ENCODE assay signal across 17 mouse cellular contexts in the genomic region with DNA sequence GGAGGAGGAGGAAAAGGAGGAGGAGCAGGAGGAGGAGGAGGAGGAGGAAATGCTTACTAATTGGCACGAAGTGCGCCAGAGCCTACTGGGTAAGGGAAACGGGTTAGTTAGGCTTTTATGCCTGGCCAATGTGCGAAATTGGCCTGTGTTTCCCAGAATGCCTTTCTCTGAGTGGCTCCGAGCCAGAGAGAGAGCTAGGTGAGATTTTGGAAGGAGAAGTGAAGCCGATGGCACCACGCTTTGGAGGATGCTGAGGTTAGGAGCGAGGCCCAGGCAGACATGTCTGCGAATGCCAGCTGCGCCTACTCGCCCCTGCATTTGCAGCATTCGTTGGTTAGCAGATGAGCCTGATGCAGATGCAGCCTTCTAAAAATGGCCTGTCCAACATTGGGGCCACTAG. TPM values are rescaled to one million over a fixed set of nuclear protein-coding genes. Genes with fewer than 3 reads are reported as not detected.
A peak's percentile ranks its signal among the peaks of the same experiment; 100 is the strongest.
DNase-seq lines count a peak whose midpoint lies in the region; ATAC-seq and TF ChIP-seq lines count a peak whose summit lies in the region.
"Had no signal": no experiment of that assay in that cellular context is flagged by ENCODE, and none has a peak within 500 bp of the region (broad histone marks: within the 10 kb centered on the region; RNA-seq: fewer than 3 reads in every experiment).

No protein-coding gene starts in this region.

- WGBS in lung, postnatal 0 days: 89% methylated on average over 12 of the region's 12 CpGs

- no peaks in the 10 kb centered on the region for H3K27me3 ChIP-seq in E14TG2a.4 (ENCODE audit: insufficient read depth, low read length)
- H3K27me3 ChIP-seq in lung, postnatal 0 days (replicated peaks; ENCODE audit: insufficient read depth, low read length): no peaks in the 10 kb centered on the region

- peaks cover 21% of the 10 kb centered on the region for H3K4me1 ChIP-seq in E14TG2a.4 (replicated peaks; ENCODE audit: low read depth, low read length)
- H3K4me1 ChIP-seq in lung, postnatal 0 days (ENCODE audit: insufficient read depth, low read depth, low read length): no peaks in the 10 kb centered on the region

- H3K4me2 ChIP-seq in lung, postnatal 0 days (replicated peaks; ENCODE audit: low read depth, low read length): no peak overlapping the region

- H3K27ac ChIP-seq in lung, postnatal 0 days (ENCODE audit: low read length): no peak overlapping the region

- peak overlapping the region; percentile 29; the same call in 1 of the 2 replicates for H3K4me3 ChIP-seq in E14TG2a.4 (replicated peaks; ENCODE audit: low read length)
- no peak overlapping the region for H3K4me3 ChIP-seq in lung, postnatal 0 days (ENCODE audit: low read depth, low read length)

- TF ChIP-seq CTCF in E14TG2a.4 (conservative IDR thresholded peaks at IDR 0.05; ENCODE audit: low read length): no peak
- TF ChIP-seq CTCF in lung, postnatal 0 days (IDR thresholded peaks at IDR 0.05): no peak

- H3K36me3 ChIP-seq in E14TG2a.4 (ENCODE audit: insufficient read depth, low read length): no peaks in the 10 kb centered on the region
- no peaks in the 10 kb centered on the region for H3K36me3 ChIP-seq in lung, postnatal 0 days (ENCODE audit: insufficient read depth, low read length)

- no peak for TF ChIP-seq EP300 in lung, postnatal 0 days (IDR thresholded peaks at IDR 0.05)

- DNase-seq in frontal cortex, adult 2 months (ENCODE audit: extremely low spot score in 1 of 2, low spot score in 1 of 2): peak; percentile 26 to 71
- DNase-seq in frontal cortex, postnatal 10 days (ENCODE audit: low spot score in 2 of 2): no peak
- peak; percentile 82 to 83 for DNase-seq in cerebellum, postnatal 10 days
- DNase-seq in left cerebral cortex, adult 8-10 months (ENCODE audit: low spot score in 2 of 2): peak; percentile 24 to 63
- no peak for DNase-seq in T-cell, adult 2 months (ENCODE audit: low spot score)
- no peak for DNase-seq in lung, postnatal 0 days (ENCODE audit: low spot score)
- DNase-seq in spleen, adult 12 weeks (ENCODE audit: low spot score): no peak
- DNase-seq: adrenal gland, adult 2 months; heart, postnatal 4 days; thymus, postnatal 36 days had no signal

- no peak overlapping the region for H3K9ac ChIP-seq in lung, postnatal 0 days (replicated peaks; ENCODE audit: low read depth)

- H3K9me3 ChIP-seq in E14TG2a.4 (ENCODE audit: low read length): no peaks in the 10 kb centered on the region
- no peaks in the 10 kb centered on the region for H3K9me3 ChIP-seq in lung, postnatal 0 days (ENCODE audit: low read length)

- ATAC-seq in lung, postnatal 0 days: no peak
- ATAC-seq: intestine, postnatal 0 days had no signal

RNA-seq across cellular contexts. Expression of a gene that starts 18.2 kb away (rescaled TPM):
- 0.26 and 0.40 TPM in 2 replicates for polyA plus RNA-seq in frontal cortex, adult 2 months (2012; rRNA removed)
- under 1 TPM; 0.13 to 0.72 (median 0.19) TPM for total RNA-seq in left cerebral cortex, adult 8-10 months (2022)
- 1.1 and 1.7 TPM in 2 replicates for polyA plus RNA-seq in lung, postnatal 0 days (2015; fragmentation: Nextera tagmentation; extraction: Ambion mirVana)
- total RNA-seq: gastrocnemius, adult 18-20 months had no signal

RNA-seq across cellular contexts. Expression of a gene that starts 56.3 kb away (rescaled TPM):
- polyA plus RNA-seq in frontal cortex, adult 2 months (2012; rRNA removed): 0.16 TPM in 1 of 2 replicates, not detected in the other
- total RNA-seq in left cerebral cortex, adult 8-10 months (2022): not detected
- 0.12 and 0.43 TPM in 2 replicates for polyA plus RNA-seq in lung, postnatal 0 days (2015; fragmentation: Nextera tagmentation; extraction: Ambion mirVana)
- total RNA-seq: adrenal gland, adult 2 months; gastrocnemius, adult 18-20 months; left cerebral cortex, postnatal 10 days; megakaryocyte progenitor cell, adult 5-6 weeks; monocyte, adult 5-6 weeks had no signal
- polyA plus RNA-seq: adrenal gland, adult 2 months; embryonic facial prominence, embryonic 14.5 days had no signal

Comparison
In these comparisons a context has a peak if more than half of its experiments do, and no peak if none do; other contexts are left out.
1. DNase-seq: peak in frontal cortex, adult 2 months (2 of 2), cerebellum, postnatal 10 days (2 of 2) and left cerebral cortex, adult 8-10 months (2 of 2); none in frontal cortex, postnatal 10 days (0 of 2), T-cell, adult 2 months (single experiment), lung, postnatal 0 days (single experiment) and spleen, adult 12 weeks (single experiment).